Mouse (Mus musculus) neural tube, embryonic 11.5 days (tissue): ENCODE measurements around the gene Snai1. TPM values are rescaled to one million over a fixed set of nuclear protein-coding genes. Genes with fewer than 3 reads are reported as not detected.

ENCODE experiments used
- ATAC-seq: fragments of 200-750 bp; cut with Nextera tagmentation; 2 replicates; pipeline ENCODE4 v1.8.0; 2017; ENCODE audit warnings: moderate number of reproducible peaks, mild to moderate bottlenecking, moderate TSS enrichment, moderate library complexity; ENCODE audit not compliant: insufficient read depth, low FRiP score, low TSS enrichment
- DNase-seq: peaks from one replicate; pipeline ENCODE4 v3.0.0-alpha.2; 2015; ENCODE audit warnings: low spot score
- H3K27ac ChIP-seq: fragments of 300-500 bp; sonication (generic); 2 replicates; pipeline ENCODE4 v1.5.1; 2014; ENCODE audit warnings: low read depth, mild to moderate bottlenecking, low read length
- H3K27me3 ChIP-seq: fragments of 300-500 bp; sonication (generic); 2 replicates; pipeline ENCODE4 v1.6.1; 2014; ENCODE audit warnings: mild to moderate bottlenecking, low read length, mixed read lengths; ENCODE audit not compliant: control insufficient read depth, insufficient read depth
- H3K36me3 ChIP-seq: fragments of 300-500 bp; sonication (generic); 2 replicates; pipeline ENCODE4 v1.6.1; 2014; ENCODE audit warnings: mild to moderate bottlenecking, low read length, moderate library complexity, mixed read lengths; ENCODE audit not compliant: control insufficient read depth, insufficient read depth
- H3K4me1 ChIP-seq: fragments of 300-500 bp; sonication (generic); 2 replicates; pipeline ENCODE4 v1.6.1; 2014; ENCODE audit warnings: low read length, mixed read lengths; ENCODE audit not compliant: control insufficient read depth, insufficient read depth
- H3K4me2 ChIP-seq: fragments of 300-500 bp; sonication (generic); 2 replicates; pipeline ENCODE4 v1.6.1; 2014; ENCODE audit warnings: low read depth, mild to moderate bottlenecking, moderate library complexity
- H3K4me3 ChIP-seq: fragments of 300-500 bp; sonication (generic); 2 replicates; pipeline ENCODE4 v1.5.1; 2014; ENCODE audit warnings: low read depth, low read length
- H3K9ac ChIP-seq: fragments of 300-500 bp; sonication (generic); 2 replicates; pipeline ENCODE4 v1.6.1; 2014; ENCODE audit warnings: mild to moderate bottlenecking, low read length
- H3K9me3 ChIP-seq: fragments of 300-500 bp; sonication (generic); 2 replicates; pipeline ENCODE4 v1.6.1; 2016; ENCODE audit warnings: low read length; ENCODE audit not compliant: control insufficient read depth
- WGBS: fragments of 180-500 bp; shearing (Covaris S2); extraction: QIAGEN DNeasy Blood & Tissue Kit; methylation state at CpG from one replicate; pipeline ENCODE4 v1.1.7; 2014; 5-methylcytosine and 5-hydroxymethylcytosine counted together
- polyA plus RNA-seq: library from polyadenylated mRNA; unstranded; fragments of >200 nt; fragmentation: Nextera tagmentation; extraction: Ambion mirVana; gene quantifications from 2 replicates; pipeline ENCODE4 v1.2.1, GENCODE M21; 2014

The Snai1 gene
- polyA plus RNA-seq, 1 experiment from 2014 or later = 32.3 TPM

- H3K4me3 ChIP-seq = no peak overlapping the region
- WGBS = 26% methylated on average over 19 of the region's 19 CpGs
- peak overlapping the region; percentile 19; the same call in 1 of the 2 replicates for H3K4me2 ChIP-seq
- no peak overlapping the region; the same call in 1 of the 2 replicates for H3K9ac ChIP-seq
- H3K27ac ChIP-seq = no peak overlapping the region
- H3K36me3 ChIP-seq = no peaks in the 10 kb centered on the region
- peaks cover 13% of the 10 kb centered on the region for H3K4me1 ChIP-seq
- no peaks in the 10 kb centered on the region for H3K27me3 ChIP-seq
- ATAC-seq (no peak), DNase-seq (peak; percentile 64)
- H3K9me3 ChIP-seq = no peaks in the 10 kb centered on the region
Measured at GRCm38 (mm10) chr2:167565682-167566081, 27.7 kb downstream of the Snai1 start.

- 79% methylated on average over 9 of the region's 9 CpGs for WGBS
- Histone ChIP-seq H3K4me2 (no peak overlapping the region), H3K4me3 (no peak overlapping the region), H3K4me1 (peaks cover 13% of the 10 kb centered on the region), H3K9ac (no peak overlapping the region), H3K27ac (no peak overlapping the region), H3K36me3 (no peaks in the 10 kb centered on the region), H3K27me3 (no peaks in the 10 kb centered on the region), H3K9me3 (no peaks in the 10 kb centered on the region)
- no peak for ATAC-seq
- no peak for DNase-seq
Measured at GRCm38 (mm10) chr2:167568112-167568511, 30.1 kb downstream of the Snai1 start.

GRCm38 (mm10) chr2:167569934-167570651, 32.1 kb downstream of the Snai1 start:
- WGBS = 75% methylated on average over 13 of the region's 13 CpGs
- Histone ChIP-seq H3K27ac (no peak overlapping the region), H3K27me3 (no peaks in the 10 kb centered on the region), H3K36me3 (no peaks in the 10 kb centered on the region), H3K4me1 (peaks cover 4% of the 10 kb centered on the region; the same call in 1 of the 2 replicates), H3K4me2 (no peak overlapping the region), H3K9ac (no peak overlapping the region), H3K4me3 (no peak overlapping the region), H3K9me3 (no peaks in the 10 kb centered on the region)
- DNase-seq (no peak), ATAC-seq (no peak)

- peaks cover 2% of the 10 kb centered on the region; the same call in 1 of the 2 replicates for H3K4me1 ChIP-seq
- no peaks in the 10 kb centered on the region for H3K9me3 ChIP-seq
- ATAC-seq = no peak
- H3K9ac ChIP-seq = no peak overlapping the region
- no peaks in the 10 kb centered on the region for H3K36me3 ChIP-seq
- WGBS = 90% methylated on average over 6 of the region's 6 CpGs
- DNase-seq = no peak
- no peak overlapping the region for H3K4me2 ChIP-seq
- no peak overlapping the region for H3K27ac ChIP-seq
- H3K27me3 ChIP-seq = no peaks in the 10 kb centered on the region
- H3K4me3 ChIP-seq = no peak overlapping the region
Measured at GRCm38 (mm10) chr2:167570815-167571214, 32.8 kb downstream of the Snai1 start.

- Histone ChIP-seq H3K9me3 (no peaks in the 10 kb centered on the region), H3K36me3 (no peaks in the 10 kb centered on the region), H3K4me1 (no peaks in the 10 kb centered on the region), H3K27ac (no peak overlapping the region), H3K27me3 (no peaks in the 10 kb centered on the region), H3K9ac (no peak overlapping the region), H3K4me2 (no peak overlapping the region), H3K4me3 (no peak overlapping the region)
- ATAC-seq (no peak), DNase-seq (no peak)
- WGBS = 82% methylated on average over 18 of the region's 18 CpGs
Measured at GRCm38 (mm10) chr2:167571442-167572220, 33.6 kb downstream of the Snai1 start.

GRCm38 (mm10) chr2:167574814-167575213, 36.8 kb downstream of the Snai1 start:
- H3K4me3 ChIP-seq = no peak overlapping the region
- no peaks in the 10 kb centered on the region for H3K27me3 ChIP-seq
- H3K4me2 ChIP-seq = no peak overlapping the region
- H3K9me3 ChIP-seq = no peaks in the 10 kb centered on the region
- WGBS = 66% methylated on average over 9 of the region's 9 CpGs
- H3K36me3 ChIP-seq = no peaks in the 10 kb centered on the region
- H3K27ac ChIP-seq = no peak overlapping the region
- 0 out of 2 replicates have a peak, but pooled peaks cover 3% of the 10 kb centered on the region for H3K4me1 ChIP-seq
- H3K9ac ChIP-seq = no peak overlapping the region
- ATAC-seq (no peak), DNase-seq (no peak)

GRCm38 (mm10) chr2:167575581-167575980, 37.6 kb downstream of the Snai1 start:
- Histone ChIP-seq H3K4me3 (no peak overlapping the region), H3K9me3 (no peaks in the 10 kb centered on the region), H3K4me2 (no peak overlapping the region), H3K27ac (no peak overlapping the region), H3K4me1 (0 out of 2 replicates have a peak, but pooled peaks cover 3% of the 10 kb centered on the region), H3K36me3 (no peaks in the 10 kb centered on the region), H3K9ac (no peak overlapping the region), H3K27me3 (no peaks in the 10 kb centered on the region)
- 87% methylated on average over 7 of the region's 7 CpGs for WGBS
- DNase-seq (no peak), ATAC-seq (no peak)

GRCm38 (mm10) chr2:167576121-167576620, 38.2 kb downstream of the Snai1 start:
- no peaks in the 10 kb centered on the region for H3K36me3 ChIP-seq
- ATAC-seq = no peak
- 84% methylated on average over 8 of the region's 8 CpGs for WGBS
- no peak overlapping the region for H3K9ac ChIP-seq
- H3K4me2 ChIP-seq = no peak overlapping the region
- H3K4me1 ChIP-seq = 0 out of 2 replicates have a peak, but pooled peaks cover 3% of the 10 kb centered on the region
- H3K4me3 ChIP-seq = no peak overlapping the region
- H3K27me3 ChIP-seq = no peaks in the 10 kb centered on the region
- H3K9me3 ChIP-seq = no peaks in the 10 kb centered on the region
- no peak for DNase-seq
- H3K27ac ChIP-seq = no peak overlapping the region
